Mouse (Mus musculus) monocyte, adult 5-6 weeks (primary cell): ENCODE data around the gene Plcb4. TPM values are rescaled to one million over a fixed set of nuclear protein-coding genes. Genes with fewer than 3 reads are reported as not detected.

ENCODE experiments used
- ATAC-seq: fragments of 153-309, 156-312 bp; replicated peaks from 2 replicates; pipeline ENCODE4 v1.8.0; 2017; ENCODE audit warnings: mild to moderate bottlenecking; ENCODE audit not compliant: low TSS enrichment, insufficient number of reproducible peaks, severe bottlenecking, poor library complexity, low FRiP score
- total RNA-seq: library from RNA; stranded (forward); fragments of 200-1000, 200-491, 200-594 nt; gene quantifications from 3 replicates; pipeline ENCODE4 v1.2.3, GENCODE M21; 2017

The Plcb4 gene
- total RNA-seq, 1 experiment from 2014 or later, result 8.3 TPM

DNA sequence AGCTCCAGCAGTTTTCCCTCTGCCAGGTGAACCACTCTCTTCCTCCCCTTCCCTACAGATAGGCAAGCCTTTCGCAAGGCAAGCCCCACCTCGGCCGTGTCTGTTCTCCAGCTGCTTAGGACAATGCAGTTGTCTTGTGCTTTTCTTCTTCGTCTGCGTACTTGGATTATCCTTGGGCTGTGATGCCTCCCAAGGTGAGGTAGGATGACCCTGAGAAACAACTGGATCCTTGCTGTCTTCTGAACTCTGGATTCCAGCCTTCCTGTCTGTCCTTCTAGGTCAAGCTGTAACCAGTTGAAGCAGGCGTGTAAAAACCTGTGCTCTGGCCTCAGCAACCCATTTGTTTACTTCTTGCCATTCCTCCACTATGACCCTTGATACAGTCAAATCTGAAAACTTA, 122.6 kb downstream of the Plcb4 start:
- ATAC-seq, result no peak

DNA sequence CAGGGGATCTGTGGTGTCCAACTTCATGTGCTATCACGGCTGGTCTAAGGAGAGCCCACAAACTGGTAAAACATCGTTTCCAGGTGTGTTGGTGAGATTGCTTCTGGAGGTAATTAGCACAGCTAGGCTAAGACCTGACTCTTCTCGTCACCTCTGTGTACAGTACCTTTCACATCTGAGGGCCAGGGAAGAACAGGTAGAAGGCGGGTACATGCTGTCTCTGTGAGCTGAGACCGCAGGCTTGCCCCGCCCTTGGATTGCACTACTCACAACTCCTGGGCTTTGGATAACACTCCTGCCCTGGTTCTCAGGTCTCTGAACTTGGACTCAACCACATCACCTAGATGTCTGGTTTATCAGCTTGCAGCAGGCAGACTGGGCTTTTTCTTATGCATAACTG, 128.6 kb downstream of the Plcb4 start:
- no peak for ATAC-seq

GRCm38 (mm10) chr2:135792907-135793306, 134.1 kb downstream of the Plcb4 start:
- no peak for ATAC-seq

DNA sequence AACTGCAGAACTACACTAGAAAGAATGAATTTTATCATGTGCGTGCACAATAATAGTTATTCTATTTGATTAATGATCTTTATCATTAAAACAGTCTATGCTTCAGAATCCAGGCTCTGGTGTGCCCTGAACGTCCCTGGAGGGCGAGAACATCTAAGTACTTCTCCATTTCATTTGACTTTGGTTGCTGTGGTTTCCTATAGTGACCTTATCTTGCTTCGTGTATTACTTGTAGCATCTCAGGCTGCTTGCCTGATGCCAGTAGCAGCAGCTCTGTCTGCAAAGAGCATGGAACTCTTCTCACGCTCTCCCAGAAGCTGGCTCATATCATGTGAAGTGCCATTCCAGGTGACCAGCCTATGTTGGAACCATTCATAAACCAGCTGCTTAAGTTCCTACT, 137.9 kb downstream of the Plcb4 start:
- ATAC-seq, result no peak

GRCm38 (mm10) chr2:135797677-135798546, 139.1 kb downstream of the Plcb4 start:
- ATAC-seq, result no peak

GRCm38 (mm10) chr2:135799149-135799770, 140.4 kb downstream of the Plcb4 start:
- ATAC-seq, result no peak

GRCm38 (mm10) chr2:135800385-135800784, 141.6 kb downstream of the Plcb4 start:
- no peak for ATAC-seq

DNA sequence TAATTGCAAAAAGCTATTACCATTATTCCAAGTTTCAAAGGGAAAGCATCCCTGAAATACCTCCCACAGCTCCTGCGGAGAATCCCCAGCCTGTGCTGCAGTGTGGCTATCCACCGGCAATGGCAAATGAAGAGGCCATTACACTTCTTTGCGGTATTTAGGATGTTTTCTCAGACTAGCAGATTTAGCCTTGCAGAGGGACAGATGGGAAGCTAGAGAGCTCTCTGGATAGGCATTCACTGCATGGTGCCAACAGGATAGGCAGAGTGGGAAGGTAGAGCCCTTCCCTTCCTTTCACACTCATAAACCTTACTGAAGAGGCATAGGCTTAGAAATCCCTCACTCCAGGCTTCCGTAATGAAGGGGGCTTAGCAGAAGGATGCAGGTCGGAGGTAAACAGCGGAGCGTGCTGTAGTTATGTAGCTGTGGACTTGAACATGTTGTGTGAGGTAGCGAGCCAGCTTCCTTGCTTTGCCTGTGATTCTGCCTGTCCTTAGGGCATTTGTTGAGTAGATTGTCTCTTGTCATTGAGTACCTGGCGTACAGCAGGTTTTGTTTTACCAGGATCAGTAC, 144.2 kb downstream of the Plcb4 start:
- no peak for ATAC-seq

DNA sequence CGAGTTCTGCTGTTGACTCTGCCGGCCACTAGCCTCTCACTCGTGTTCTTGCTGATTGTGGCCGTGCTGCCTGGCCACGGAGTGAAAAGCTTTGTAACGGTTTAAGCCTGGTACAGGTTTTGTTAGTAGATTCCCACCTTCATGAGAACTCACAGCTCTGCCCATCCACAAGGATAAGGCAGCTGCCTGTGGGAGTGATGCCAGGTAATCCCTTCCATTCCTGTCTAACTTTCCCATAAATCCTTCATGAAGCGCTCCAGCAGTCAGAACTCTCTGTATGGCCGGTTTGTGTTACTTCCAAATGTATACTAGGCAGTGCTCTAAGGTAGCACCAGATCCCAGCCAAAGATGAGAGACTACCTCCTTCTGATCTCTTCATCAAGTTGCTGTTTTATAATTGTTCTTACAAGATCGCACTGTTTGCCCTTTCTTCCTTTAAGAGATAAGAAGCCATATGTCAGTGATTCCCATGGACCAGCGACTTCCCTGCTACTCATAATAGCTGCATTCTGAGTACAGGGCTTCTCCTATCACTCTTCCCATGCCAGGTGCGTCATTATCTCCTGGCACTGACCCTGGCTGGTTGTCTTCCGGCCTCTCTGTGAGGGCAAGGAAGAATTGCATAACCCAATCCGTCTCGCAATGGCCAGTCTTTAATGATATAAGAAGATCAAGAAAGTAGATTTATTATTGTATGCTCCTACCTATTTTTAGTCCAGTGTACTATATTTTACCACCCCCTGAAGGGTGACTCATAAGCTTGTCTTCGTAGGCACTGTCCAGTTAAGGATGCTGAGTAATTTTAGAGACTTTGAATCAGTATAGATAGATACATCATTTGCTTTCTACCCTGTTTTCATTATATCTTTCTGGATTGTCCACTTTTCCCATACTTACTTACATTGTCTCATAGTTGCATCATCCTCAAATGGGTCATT, 147.2 kb downstream of the Plcb4 start:
- no peak for ATAC-seq

GRCm38 (mm10) chr2:135808342-135808741, 149.5 kb downstream of the Plcb4 start:
- no peak for ATAC-seq

GRCm38 (mm10) chr2:135810841-135811240, 152.0 kb downstream of the Plcb4 start:
- ATAC-seq, result no peak

DNA sequence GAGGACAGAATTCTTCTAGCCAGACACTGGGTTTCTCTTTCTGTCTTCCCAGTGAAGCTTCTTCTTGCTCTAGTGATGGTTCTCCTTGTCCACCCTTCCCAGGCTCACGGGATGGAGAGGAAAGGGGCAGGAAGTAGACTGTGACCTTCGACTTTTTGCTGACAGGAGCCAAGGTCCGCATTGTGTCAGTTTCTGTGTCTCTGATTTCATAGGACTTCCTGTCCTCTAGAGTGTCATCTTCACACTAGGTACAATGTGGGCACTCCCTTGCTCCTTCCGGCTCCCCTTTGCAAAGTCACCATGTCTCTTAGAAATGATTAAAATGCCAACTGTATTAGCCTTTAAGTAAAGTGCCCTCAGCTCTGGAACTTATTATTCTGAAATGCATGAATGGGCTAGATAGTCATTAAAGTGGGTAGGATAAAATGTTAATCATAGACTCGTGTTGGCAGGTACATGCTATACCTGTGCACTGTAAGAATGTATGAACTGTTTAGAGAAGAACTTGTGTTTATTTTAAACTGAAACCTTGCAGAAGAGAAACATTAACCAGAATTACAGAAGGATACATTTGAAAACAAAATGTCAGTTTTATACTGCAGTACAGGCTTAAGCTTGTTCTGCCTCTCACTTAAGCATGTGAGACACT, 152.8 kb downstream of the Plcb4 start:
- ATAC-seq, result no peak

GRCm38 (mm10) chr2:135812701-135813246, 154.0 kb downstream of the Plcb4 start:
- ATAC-seq, result no peak

- no peak for ATAC-seq
These were observed 161.9 kb downstream of the Plcb4 start for GRCm38 (mm10) chr2:135820691-135821090.

GRCm38 (mm10) chr2:135823690-135824089, 164.9 kb downstream of the Plcb4 start:
- no peak for ATAC-seq

GRCm38 (mm10) chr2:135824757-135825156, 165.9 kb downstream of the Plcb4 start:
- no peak for ATAC-seq

- no peak for ATAC-seq
These were observed 166.8 kb downstream of the Plcb4 start for GRCm38 (mm10) chr2:135825645-135826044.
